Mouse (Mus musculus): Measurements from ENCODE around the gene Mboat2. TPM values are rescaled to one million over a fixed set of nuclear protein-coding genes. Genes with fewer than 3 reads are reported as not detected.

The Mboat2 gene
- polyA plus RNA-seq, 1 experiment from 2014 or later, result 58.3 TPM

DNA sequence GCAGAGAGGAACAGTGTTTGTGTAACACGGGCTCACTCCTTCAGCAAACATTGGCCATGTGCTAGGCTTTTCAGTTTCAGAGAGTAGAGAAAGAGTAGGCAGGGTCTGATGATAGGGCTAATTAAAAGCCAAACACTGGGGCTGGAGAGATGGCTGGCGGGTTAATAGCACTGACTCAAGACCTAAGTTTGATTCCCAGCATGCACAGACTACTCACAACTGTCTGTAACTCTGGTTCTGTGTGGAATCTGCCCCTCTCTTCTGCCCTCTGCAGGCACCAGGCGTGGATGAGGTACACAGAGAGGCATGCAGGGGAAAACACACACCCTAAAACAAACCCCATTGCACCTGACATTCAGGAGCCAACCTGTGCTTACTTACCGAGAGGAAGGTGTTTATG lies 14.7 kb downstream of the Mboat2 start:
- no peak overlapping the region for H3K9ac ChIP-seq (ENCODE audit: low read length)
- no peaks in the 10 kb centered on the region for H3K36me3 ChIP-seq (ENCODE audit: control insufficient read depth, insufficient read depth, low read length)
- H3K27ac ChIP-seq (ENCODE audit: low read depth, low read length), result no peak overlapping the region
- no peak overlapping the region for H3K4me2 ChIP-seq
- H3K4me1 ChIP-seq (ENCODE audit: control insufficient read depth, insufficient read depth, low read length), result peaks cover 24% of the 10 kb centered on the region
- H3K27me3 ChIP-seq (ENCODE audit: control insufficient read depth, insufficient read depth, low read length), result no peaks in the 10 kb centered on the region
- WGBS, result 77% methylated on average over 4 of the region's 4 CpGs
- DNase-seq (ENCODE audit: low spot score, missing footprints) (no peak), ATAC-seq (ENCODE audit: low FRiP score) (no peak)
- no peak overlapping the region for H3K4me3 ChIP-seq (ENCODE audit: low read depth, low read length)
- H3K9me3 ChIP-seq (ENCODE audit: control insufficient read depth, low read length), result no peaks in the 10 kb centered on the region

DNA sequence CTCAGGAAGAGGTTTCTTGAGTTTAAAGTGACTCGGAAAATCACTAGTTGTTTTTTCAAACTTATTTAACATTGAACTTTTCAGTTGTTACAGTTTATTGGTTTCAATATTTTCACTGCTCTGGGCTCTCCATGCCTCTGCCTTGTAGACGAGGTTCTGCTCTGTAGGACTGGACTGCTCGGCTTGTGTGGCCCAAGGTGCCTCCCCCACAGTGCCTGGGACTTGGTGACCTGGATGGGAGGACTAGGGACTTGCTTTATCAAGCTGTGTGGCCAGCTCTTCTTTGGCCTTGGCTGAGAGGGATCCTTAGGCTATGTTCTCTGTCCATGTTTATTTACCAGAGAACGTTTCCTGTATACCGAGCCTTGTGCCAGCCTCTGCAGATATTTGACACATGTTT lies 17.4 kb downstream of the Mboat2 start:
- H3K4me2 ChIP-seq, result no peak overlapping the region
- DNase-seq (ENCODE audit: low spot score, missing footprints), result no peak
- H3K9me3 ChIP-seq (ENCODE audit: control insufficient read depth, low read length), result no peaks in the 10 kb centered on the region
- ATAC-seq (ENCODE audit: low FRiP score), result no peak
- H3K27me3 ChIP-seq (ENCODE audit: control insufficient read depth, insufficient read depth, low read length), result no peaks in the 10 kb centered on the region
- no peak overlapping the region for H3K27ac ChIP-seq (ENCODE audit: low read depth, low read length)
- H3K4me1 ChIP-seq (ENCODE audit: control insufficient read depth, insufficient read depth, low read length), result peaks cover 7% of the 10 kb centered on the region; the same call in 1 of the 2 replicates
- no peaks in the 10 kb centered on the region for H3K36me3 ChIP-seq (ENCODE audit: control insufficient read depth, insufficient read depth, low read length)
- no peak overlapping the region for H3K9ac ChIP-seq (ENCODE audit: low read length)
- 77% methylated on average over 5 of the region's 5 CpGs for WGBS
- H3K4me3 ChIP-seq (ENCODE audit: low read depth, low read length), result no peak overlapping the region

- Histone ChIP-seq H3K9me3 (ENCODE audit: control insufficient read depth, low read length) (no peaks in the 10 kb centered on the region), H3K4me1 (ENCODE audit: control insufficient read depth, insufficient read depth, low read length) (no peaks in the 10 kb centered on the region), H3K36me3 (ENCODE audit: control insufficient read depth, insufficient read depth, low read length) (no peaks in the 10 kb centered on the region), H3K4me2 (no peak overlapping the region), H3K4me3 (ENCODE audit: low read depth, low read length) (no peak overlapping the region), H3K9ac (ENCODE audit: low read length) (no peak overlapping the region), H3K27ac (ENCODE audit: low read depth, low read length) (no peak overlapping the region), H3K27me3 (ENCODE audit: control insufficient read depth, insufficient read depth, low read length) (no peaks in the 10 kb centered on the region)
- DNase-seq (ENCODE audit: low spot score, missing footprints), result no peak
- 92% methylated on average over 5 of the region's 5 CpGs for WGBS
- ATAC-seq (ENCODE audit: low FRiP score), result no peak
Measured at GRCm38 (mm10) chr12:24857354-24857753, 26.7 kb downstream of the Mboat2 start.

GRCm38 (mm10) chr12:24859357-24859756 lies 28.7 kb downstream of the Mboat2 start:
- Histone ChIP-seq H3K4me3 (ENCODE audit: low read depth, low read length) (no peak overlapping the region), H3K27ac (ENCODE audit: low read depth, low read length) (no peak overlapping the region), H3K36me3 (ENCODE audit: control insufficient read depth, insufficient read depth, low read length) (no peaks in the 10 kb centered on the region), H3K9ac (ENCODE audit: low read length) (no peak overlapping the region), H3K4me1 (ENCODE audit: control insufficient read depth, insufficient read depth, low read length) (no peaks in the 10 kb centered on the region), H3K27me3 (ENCODE audit: control insufficient read depth, insufficient read depth, low read length) (no peaks in the 10 kb centered on the region), H3K4me2 (no peak overlapping the region), H3K9me3 (ENCODE audit: control insufficient read depth, low read length) (no peaks in the 10 kb centered on the region)
- WGBS, result 85% methylated on average over 7 of the region's 7 CpGs
- no peak for ATAC-seq (ENCODE audit: low FRiP score)
- no peak for DNase-seq (ENCODE audit: low spot score, missing footprints)

- WGBS, result 90% methylated on average over 9 of the region's 9 CpGs
- DNase-seq (ENCODE audit: low spot score, missing footprints) (no peak), ATAC-seq (ENCODE audit: low FRiP score) (no peak)
- H3K9me3 ChIP-seq (ENCODE audit: control insufficient read depth, low read length), result no peaks in the 10 kb centered on the region
- no peaks in the 10 kb centered on the region for H3K27me3 ChIP-seq (ENCODE audit: control insufficient read depth, insufficient read depth, low read length)
- no peak overlapping the region for H3K9ac ChIP-seq (ENCODE audit: low read length)
- no peaks in the 10 kb centered on the region for H3K36me3 ChIP-seq (ENCODE audit: control insufficient read depth, insufficient read depth, low read length)
- no peak overlapping the region for H3K4me2 ChIP-seq
- H3K4me3 ChIP-seq (ENCODE audit: low read depth, low read length), result no peak overlapping the region
- H3K4me1 ChIP-seq (ENCODE audit: control insufficient read depth, insufficient read depth, low read length), result no peaks in the 10 kb centered on the region
- H3K27ac ChIP-seq (ENCODE audit: low read depth, low read length), result no peak overlapping the region
Measured at GRCm38 (mm10) chr12:24860436-24860835, 29.8 kb downstream of the Mboat2 start.

GRCm38 (mm10) chr12:24863762-24864161 lies 33.1 kb downstream of the Mboat2 start:
- H3K27ac ChIP-seq (ENCODE audit: low read depth, low read length), result no peak overlapping the region
- H3K27me3 ChIP-seq (ENCODE audit: control insufficient read depth, insufficient read depth, low read length), result no peaks in the 10 kb centered on the region
- H3K9me3 ChIP-seq (ENCODE audit: control insufficient read depth, low read length), result no peaks in the 10 kb centered on the region
- no peaks in the 10 kb centered on the region for H3K4me1 ChIP-seq (ENCODE audit: control insufficient read depth, insufficient read depth, low read length)
- no peaks in the 10 kb centered on the region for H3K36me3 ChIP-seq (ENCODE audit: control insufficient read depth, insufficient read depth, low read length)
- no peak for DNase-seq (ENCODE audit: low spot score, missing footprints)
- no peak overlapping the region for H3K4me2 ChIP-seq
- no peak overlapping the region for H3K9ac ChIP-seq (ENCODE audit: low read length)
- 92% methylated on average over 1 of the region's 1 CpGs for WGBS
- ATAC-seq (ENCODE audit: low FRiP score), result no peak
- H3K4me3 ChIP-seq (ENCODE audit: low read depth, low read length), result no peak overlapping the region

- no peak for DNase-seq (ENCODE audit: low spot score, missing footprints)
- no peak for ATAC-seq (ENCODE audit: low FRiP score)
- Histone ChIP-seq H3K4me3 (ENCODE audit: low read depth, low read length) (no peak overlapping the region), H3K27ac (ENCODE audit: low read depth, low read length) (no peak overlapping the region), H3K9me3 (ENCODE audit: control insufficient read depth, low read length) (no peaks in the 10 kb centered on the region), H3K9ac (ENCODE audit: low read length) (no peak overlapping the region), H3K36me3 (ENCODE audit: control insufficient read depth, insufficient read depth, low read length) (no peaks in the 10 kb centered on the region), H3K4me2 (no peak overlapping the region), H3K4me1 (ENCODE audit: control insufficient read depth, insufficient read depth, low read length) (no peaks in the 10 kb centered on the region), H3K27me3 (ENCODE audit: control insufficient read depth, insufficient read depth, low read length) (no peaks in the 10 kb centered on the region)
- WGBS, result 86% methylated on average over 6 of the region's 6 CpGs
Measured at GRCm38 (mm10) chr12:24866645-24867044, 36.0 kb downstream of the Mboat2 start.

DNA sequence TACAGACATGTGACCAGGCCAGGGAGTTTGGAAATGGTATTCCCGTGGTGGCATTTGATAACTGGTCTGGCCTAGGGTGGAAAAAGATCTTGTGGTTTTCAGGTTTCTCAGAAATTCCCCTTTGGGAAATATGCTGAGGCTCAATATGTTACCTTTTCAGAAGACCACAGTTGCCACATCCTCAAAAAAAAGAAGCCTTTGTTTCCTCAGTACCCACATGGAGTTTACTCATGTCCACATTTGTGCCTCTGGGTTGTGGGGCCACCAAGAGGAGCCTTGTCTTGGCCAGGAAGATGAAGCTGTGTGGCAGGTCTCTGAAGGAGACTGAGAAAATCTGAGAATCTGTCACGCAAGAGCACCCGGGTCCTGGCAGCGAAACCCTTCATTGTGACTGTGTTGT lies 38.0 kb downstream of the Mboat2 start:
- no peak overlapping the region for H3K4me3 ChIP-seq (ENCODE audit: low read depth, low read length)
- no peaks in the 10 kb centered on the region for H3K36me3 ChIP-seq (ENCODE audit: control insufficient read depth, insufficient read depth, low read length)
- no peaks in the 10 kb centered on the region for H3K27me3 ChIP-seq (ENCODE audit: control insufficient read depth, insufficient read depth, low read length)
- H3K9me3 ChIP-seq (ENCODE audit: control insufficient read depth, low read length), result no peaks in the 10 kb centered on the region
- 94% methylated on average over 4 of the region's 4 CpGs for WGBS
- H3K27ac ChIP-seq (ENCODE audit: low read depth, low read length), result no peak overlapping the region
- no peak for ATAC-seq (ENCODE audit: low FRiP score)
- DNase-seq (ENCODE audit: low spot score, missing footprints), result no peak
- H3K9ac ChIP-seq (ENCODE audit: low read length), result no peak overlapping the region
- H3K4me2 ChIP-seq, result no peak overlapping the region
- H3K4me1 ChIP-seq (ENCODE audit: control insufficient read depth, insufficient read depth, low read length), result no peaks in the 10 kb centered on the region; the same call in 1 of the 2 replicates

- Histone ChIP-seq H3K27me3 (ENCODE audit: control insufficient read depth, insufficient read depth, low read length) (no peaks in the 10 kb centered on the region), H3K9ac (ENCODE audit: low read length) (no peak overlapping the region), H3K4me3 (ENCODE audit: low read depth, low read length) (no peak overlapping the region), H3K27ac (ENCODE audit: low read depth, low read length) (no peak overlapping the region), H3K36me3 (ENCODE audit: control insufficient read depth, insufficient read depth, low read length) (no peaks in the 10 kb centered on the region), H3K4me1 (ENCODE audit: control insufficient read depth, insufficient read depth, low read length) (no peaks in the 10 kb centered on the region; the same call in 1 of the 2 replicates), H3K9me3 (ENCODE audit: control insufficient read depth, low read length) (no peaks in the 10 kb centered on the region), H3K4me2 (no peak overlapping the region)
- WGBS, result 83% methylated on average over 5 of the region's 5 CpGs
- DNase-seq (ENCODE audit: low spot score, missing footprints) (no peak), ATAC-seq (ENCODE audit: low FRiP score) (no peak)
Measured at GRCm38 (mm10) chr12:24869231-24869630, 38.6 kb downstream of the Mboat2 start.

DNA sequence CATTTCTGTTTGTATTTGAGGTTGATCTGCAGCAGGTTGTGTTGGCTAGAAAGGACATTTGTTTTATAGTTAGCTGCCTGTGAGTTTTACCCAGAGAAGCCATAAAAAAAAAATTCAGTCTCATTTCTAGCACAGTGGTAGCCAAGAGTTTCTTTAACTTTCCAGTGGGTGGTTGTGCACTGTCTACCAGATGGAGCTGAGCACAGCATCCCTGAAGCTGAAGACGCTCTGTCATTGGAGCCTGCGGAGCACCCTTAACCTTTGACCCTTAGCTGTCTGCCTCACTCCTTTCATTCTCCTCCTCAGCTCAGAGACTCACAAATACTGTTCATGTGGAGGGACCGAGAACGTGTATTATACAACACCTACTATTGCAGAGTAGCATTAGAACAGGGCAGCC lies 40.2 kb downstream of the Mboat2 start:
- no peak for ATAC-seq (ENCODE audit: low FRiP score)
- H3K27me3 ChIP-seq (ENCODE audit: control insufficient read depth, insufficient read depth, low read length), result no peaks in the 10 kb centered on the region
- WGBS, result 41% methylated on average over 4 of the region's 4 CpGs

More for the DNA sequence above, 40.2 kb downstream of the Mboat2 start:
- Histone ChIP-seq H3K4me1 (ENCODE audit: control insufficient read depth, insufficient read depth, low read length) (no peaks in the 10 kb centered on the region; the same call in 1 of the 2 replicates), H3K27ac (ENCODE audit: low read depth, low read length) (no peak overlapping the region), H3K36me3 (ENCODE audit: control insufficient read depth, insufficient read depth, low read length) (no peaks in the 10 kb centered on the region), H3K4me2 (no peak overlapping the region), H3K4me3 (ENCODE audit: low read depth, low read length) (no peak overlapping the region), H3K9me3 (ENCODE audit: control insufficient read depth, low read length) (no peaks in the 10 kb centered on the region), H3K9ac (ENCODE audit: low read length) (no peak overlapping the region)
- no peak for DNase-seq (ENCODE audit: low spot score, missing footprints)
